Mouse (Mus musculus): ENCODE measurements around the gene Trim66.

DNA sequence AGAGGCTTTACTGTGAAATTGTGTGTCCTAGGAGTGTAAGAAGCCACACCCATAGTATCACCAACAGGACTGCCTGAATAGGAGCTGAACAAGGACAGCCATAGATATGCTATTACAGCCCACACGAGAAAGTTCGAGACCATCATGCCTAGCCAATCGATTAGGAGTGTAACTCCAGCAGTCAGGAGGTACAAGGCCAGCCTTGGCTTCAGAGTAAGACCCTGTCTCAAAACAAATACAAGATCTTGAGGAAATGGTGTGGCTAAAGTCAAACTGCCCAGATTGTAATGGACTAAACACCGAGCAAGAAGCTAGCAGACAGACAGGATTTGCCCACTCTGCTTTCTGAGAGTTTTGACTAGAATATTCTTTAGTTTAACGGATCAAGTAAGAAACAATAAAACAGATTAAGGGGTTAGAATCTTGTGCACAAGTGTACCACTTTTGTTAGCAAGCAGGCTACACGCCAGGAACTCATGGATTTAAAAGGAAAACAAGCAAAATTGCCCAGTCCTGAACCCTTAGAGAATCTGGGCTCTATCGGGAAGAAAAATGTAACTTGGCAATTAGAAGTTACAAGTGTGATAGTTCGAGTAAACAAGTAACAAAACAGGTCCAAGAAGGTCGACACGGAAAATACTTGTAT lies 10.2 kb upstream of the Trim66 start:
- no peak for TF ChIP-seq POLR2A (IDR thresholded peaks at IDR 0.05; ENCODE audit: borderline replicate concordance, control insufficient read depth, low read depth, low read length)
- no peak for TF ChIP-seq CTCF (IDR thresholded peaks at IDR 0.05; ENCODE audit: control insufficient read depth, insufficient read depth, low read length)

Measured in bone marrow, adult 2 months (tissue).